Mouse (Mus musculus): ENCODE results near the gene Lsm4.

DNA sequence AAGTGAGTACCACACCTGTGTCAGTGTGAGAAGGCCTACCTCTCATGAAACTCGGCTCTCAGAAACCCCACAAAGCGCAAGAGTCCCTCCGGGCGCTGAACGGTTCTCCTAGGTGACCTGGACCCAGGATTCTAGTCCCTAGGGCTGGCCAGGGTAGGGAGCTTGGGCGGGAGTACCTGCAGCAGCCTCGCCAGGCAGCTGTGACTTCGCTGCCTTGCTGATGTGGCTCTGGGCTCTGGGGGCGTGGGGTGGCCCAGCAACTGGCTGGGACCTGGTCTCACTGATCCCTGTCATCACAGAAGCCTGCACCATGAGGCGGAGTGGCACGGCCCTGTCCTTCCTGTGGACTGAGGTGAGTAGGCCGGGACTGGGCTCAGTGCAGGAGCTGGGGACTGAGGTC is 51.2 kb downstream of the Lsm4 start:
- TF ChIP-seq CTCF (IDR thresholded peaks at IDR 0.05; ENCODE audit: control insufficient read depth, insufficient read depth, insufficient replicate concordance, low read depth, low read length) = no peak
- TF ChIP-seq POLR2A (IDR thresholded peaks at IDR 0.05; ENCODE audit: control insufficient read depth, low read depth, low read length) = no peak

All from testis, adult 2 months (tissue).